Comparison of ENCODE assay signal across 19 mouse cellular contexts in genomic region chr10:10443558-10443957, GRCm38 (mm10). TPM values are rescaled to one million over a fixed set of nuclear protein-coding genes. Genes with fewer than 3 reads are reported as not detected.
"Had no signal": no experiment of that assay in that cellular context is flagged by ENCODE, and none has a peak within 500 bp of the region (broad histone marks: within the 10 kb centered on the region; RNA-seq: fewer than 3 reads in every experiment).

No protein-coding gene starts in this region.

- H3K4me2 ChIP-seq: lung, embryonic 14.5 days; midbrain, embryonic 12.5 days; neural tube, embryonic 13.5 days; neural tube, embryonic 15.5 days; stomach, embryonic 15.5 days had no signal

- H3K4me1 ChIP-seq: midbrain, embryonic 10.5 days; midbrain, embryonic 12.5 days; neural tube, embryonic 13.5 days; neural tube, embryonic 15.5 days; stomach, embryonic 15.5 days had no signal

- ATAC-seq: midbrain, embryonic 16.5 days had no signal

- H3K4me3 ChIP-seq: midbrain, embryonic 10.5 days; midbrain, embryonic 12.5 days; myocyte; neural tube, embryonic 13.5 days; neural tube, embryonic 15.5 days; stomach, embryonic 15.5 days had no signal

- H3K27ac ChIP-seq: midbrain, embryonic 10.5 days; midbrain, embryonic 12.5 days; neural tube, embryonic 13.5 days; neural tube, embryonic 15.5 days; stomach, embryonic 15.5 days; stomach, postnatal 0 days had no signal

- H3K9ac ChIP-seq: lung, embryonic 14.5 days; midbrain, embryonic 12.5 days; neural tube, embryonic 13.5 days; neural tube, embryonic 15.5 days; stomach, embryonic 15.5 days had no signal

- H3K27me3 ChIP-seq: midbrain, embryonic 12.5 days; neural tube, embryonic 13.5 days; neural tube, embryonic 15.5 days; stomach, embryonic 15.5 days had no signal

- H3K36me3 ChIP-seq: midbrain, embryonic 10.5 days; midbrain, embryonic 12.5 days; neural tube, embryonic 13.5 days; neural tube, embryonic 15.5 days; stomach, embryonic 15.5 days had no signal

- DNase-seq: lung, adult 18-20 months; lung, embryonic 14.5 days; lung, postnatal 10 days; lung, postnatal 4 days; midbrain, embryonic 14.5 days; retina, postnatal 1 day; right cerebral cortex, adult 18-20 months; right cerebral cortex, postnatal 25 days; right cerebral cortex, postnatal 4 days; thymus, postnatal 14 days; thymus, postnatal 36 days had no signal

- H3K9me3 ChIP-seq: midbrain, embryonic 10.5 days; midbrain, embryonic 12.5 days; neural tube, embryonic 13.5 days; neural tube, embryonic 15.5 days; stomach, embryonic 15.5 days had no signal

RNA-seq across cellular contexts. Expression of gene Adgb, which starts 28.6 kb away (rescaled TPM):
- polyA plus RNA-seq: myocyte had no signal
